Mouse (Mus musculus) liver, embryonic 14.5 days (tissue): Measurements from ENCODE around the gene Stard9.

ENCODE experiments used
- CTCF ChIP-seq: IDR thresholded peaks from 2 replicates; pipeline ENCODE4 v1.5.1; 2016; ENCODE audit warnings: antibody characterized with exemption, low read depth, control low read depth
- EP300 ChIP-seq: IDR thresholded peaks from 2 replicates; pipeline ENCODE4 v1.6.1; 2016; ENCODE audit warnings: antibody characterized with exemption, low read depth

GRCm38 (mm10) chr2:120655905-120656304, 27.0 kb downstream of the Stard9 start:
- TF ChIP-seq CTCF, result no peak
- no peak for TF ChIP-seq EP300
